Mouse (Mus musculus): ENCODE measurements around the gene Nmt2.

DNA sequence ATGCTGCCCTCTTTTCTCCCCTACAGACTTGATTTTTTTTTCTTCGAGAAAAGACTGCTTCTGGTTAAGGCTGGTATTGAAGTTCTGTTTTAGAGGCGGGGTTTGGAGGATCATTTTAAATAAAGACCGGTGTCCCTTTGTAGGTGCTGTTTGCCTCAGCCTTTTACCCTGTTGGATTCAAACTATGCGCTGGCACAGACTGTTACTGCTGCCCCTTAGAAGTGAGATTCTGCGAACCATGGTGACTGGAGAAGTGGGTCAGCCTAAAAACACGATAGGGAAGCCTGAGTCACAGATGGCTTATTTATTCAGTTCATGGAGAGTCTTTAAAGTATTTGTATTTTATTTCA, 1.1 kb downstream of the Nmt2 start:
- TF ChIP-seq CTCF (IDR thresholded peaks at IDR 0.05; ENCODE audit: control insufficient read depth, insufficient read depth, insufficient replicate concordance, low read depth, low read length) (no peak), POLR2A (IDR thresholded peaks at IDR 0.05; ENCODE audit: control insufficient read depth, low read depth, low read length) (no peak)
